Mouse (Mus musculus) heart, adult 2 months (tissue): ENCODE data around the gene Socs2.

ENCODE experiments used
- CTCF ChIP-seq: fragments of 200-600 bp; IDR thresholded peaks from 2 replicates; pipeline ENCODE4 v1.8.1; 2022; ENCODE audit warnings: antibody characterized with exemption, mild to moderate bottlenecking, moderate library complexity
- EP300 ChIP-seq: fragments of 200-500 bp; IDR thresholded peaks from 2 replicates; pipeline ENCODE4 v1.6.1; 2011; ENCODE audit warnings: low read depth, low read length, control low read depth; ENCODE audit not compliant: insufficient read depth
- POLR2A ChIP-seq: fragments of 200-500 bp; IDR thresholded peaks from 2 replicates; pipeline ENCODE4 v1.6.1; 2011; ENCODE audit warnings: mild to moderate bottlenecking, low read depth, low read length, control low read depth; ENCODE audit not compliant: insufficient read depth

GRCm38 (mm10) chr10:95461053-95461553 is 44.1 kb upstream of the Socs2 start:
- no peak for TF ChIP-seq POLR2A
- TF ChIP-seq CTCF: no peak
- no peak for TF ChIP-seq EP300
